17 mouse cellular contexts compared by ENCODE assay signal in the genomic region with DNA sequence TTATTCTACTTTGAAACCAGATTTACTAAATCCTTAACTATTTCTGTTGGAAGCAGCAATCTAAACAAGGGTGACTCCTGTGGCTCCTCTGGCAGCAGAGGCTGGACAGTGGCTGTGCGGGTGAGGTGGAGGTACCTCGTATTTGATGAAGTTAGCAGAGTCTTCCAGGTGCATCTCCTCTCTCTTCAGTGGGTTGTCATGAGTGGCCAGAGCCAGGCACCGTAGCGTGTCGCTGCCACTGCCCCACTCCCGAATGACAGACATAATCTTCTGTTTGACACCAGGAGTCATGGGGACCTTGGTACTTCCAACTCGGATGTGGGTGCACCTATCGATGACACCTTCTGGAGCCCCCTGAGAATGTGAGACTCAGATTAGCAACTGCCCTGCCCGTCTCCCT.
"Had no signal": no experiment of that assay in that cellular context is flagged by ENCODE, and none has a peak within 500 bp of the region (broad histone marks: within the 10 kb centered on the region; RNA-seq: fewer than 3 reads in every experiment).

No protein-coding gene starts in this region.

- H3K9me3 ChIP-seq: embryonic facial prominence, embryonic 10.5 days; embryonic facial prominence, embryonic 12.5 days; embryonic facial prominence, embryonic 13.5 days; embryonic facial prominence, embryonic 15.5 days; forebrain, embryonic 10.5 days; forebrain, embryonic 12.5 days; forebrain, embryonic 13.5 days; forebrain, embryonic 15.5 days had no signal

- H3K4me1 ChIP-seq: embryonic facial prominence, embryonic 10.5 days; embryonic facial prominence, embryonic 12.5 days; embryonic facial prominence, embryonic 13.5 days; embryonic facial prominence, embryonic 15.5 days; forebrain, embryonic 10.5 days; forebrain, embryonic 12.5 days; forebrain, embryonic 13.5 days; forebrain, embryonic 15.5 days had no signal

- DNase-seq: embryo, embryonic 11 days; forebrain, postnatal 0 days; gastrocnemius, postnatal 10 days; gastrocnemius, postnatal 14 days; gastrocnemius, postnatal 25 days; gastrocnemius, postnatal 36 days; heart, adult 18-20 months had no signal

- H3K27ac ChIP-seq: embryonic facial prominence, embryonic 10.5 days; embryonic facial prominence, embryonic 12.5 days; embryonic facial prominence, embryonic 13.5 days; embryonic facial prominence, embryonic 15.5 days; forebrain, embryonic 10.5 days; forebrain, embryonic 12.5 days; forebrain, embryonic 13.5 days; forebrain, embryonic 15.5 days; gastrocnemius, adult 2 months had no signal

- H3K27me3 ChIP-seq: embryonic facial prominence, embryonic 12.5 days; embryonic facial prominence, embryonic 13.5 days; embryonic facial prominence, embryonic 15.5 days; forebrain, embryonic 12.5 days; forebrain, embryonic 13.5 days; forebrain, embryonic 15.5 days had no signal

- H3K9ac ChIP-seq: embryonic facial prominence, embryonic 12.5 days; embryonic facial prominence, embryonic 13.5 days; embryonic facial prominence, embryonic 15.5 days; forebrain, embryonic 12.5 days; forebrain, embryonic 13.5 days; forebrain, embryonic 15.5 days; forebrain, postnatal 0 days had no signal

- H3K4me3 ChIP-seq: embryonic facial prominence, embryonic 10.5 days; embryonic facial prominence, embryonic 12.5 days; embryonic facial prominence, embryonic 13.5 days; embryonic facial prominence, embryonic 15.5 days; erythroblast, embryonic 14.5 days; forebrain, embryonic 10.5 days; forebrain, embryonic 12.5 days; forebrain, embryonic 13.5 days; forebrain, embryonic 15.5 days; gastrocnemius, adult 2 months had no signal
